Mouse (Mus musculus) spleen, adult 2 months (tissue): Measurements from ENCODE around the gene Sh2d2a. TPM values are rescaled to one million over a fixed set of nuclear protein-coding genes. Genes with fewer than 3 reads are reported as not detected.
A peak's percentile ranks its signal among the peaks of the same experiment; 100 is the strongest.

Source experiments
- DNase-seq, 2 experiments: peaks; one replicate each; pipeline versions ENCODE4 v3.0.0 to v3.0.0-alpha.2; 2012 to 2021; ENCODE audit warnings: low spot score in 2 of 2, low read depth in 1 of 2
- H3K27ac ChIP-seq: fragments of 200-500 bp; 2 replicates; pipeline ENCODE4 v1.5.1; 2012; ENCODE audit warnings: low read length, inconsistent platforms; ENCODE audit not compliant: insufficient read depth
- H3K27me3 ChIP-seq: fragments of 200-500 bp; 2 replicates; pipeline ENCODE4 v1.6.1; 2012; ENCODE audit warnings: mild to moderate bottlenecking, moderate library complexity, low read length, inconsistent platforms; ENCODE audit not compliant: control insufficient read depth, insufficient read depth
- H3K36me3 ChIP-seq: fragments of 200-500 bp; 2 replicates; pipeline ENCODE4 v1.6.1; 2012; ENCODE audit warnings: mild to moderate bottlenecking, low read length, inconsistent platforms; ENCODE audit not compliant: control insufficient read depth, insufficient read depth
- H3K4me1 ChIP-seq: fragments of 200-500 bp; 2 replicates; pipeline ENCODE4 v1.6.1; 2011; ENCODE audit warnings: inconsistent platforms; ENCODE audit not compliant: control insufficient read depth, insufficient read depth, insufficient read length
- H3K4me3 ChIP-seq: fragments of 200-500 bp; 2 replicates; pipeline ENCODE4 v1.5.1; 2011; ENCODE audit warnings: mild to moderate bottlenecking, inconsistent platforms; ENCODE audit not compliant: insufficient read depth, insufficient read length; ENCODE audit errors: extremely low read depth
- CTCF ChIP-seq: fragments of 200-500 bp; IDR thresholded peaks from 2 replicates; pipeline ENCODE4 v1.5.1; 2011; ENCODE audit warnings: mild to moderate bottlenecking, inconsistent platforms; ENCODE audit not compliant: insufficient read depth, insufficient read length, insufficient replicate concordance; ENCODE audit errors: extremely low read depth
- POLR2A ChIP-seq: fragments of 200-500 bp; IDR thresholded peaks from 2 replicates; pipeline ENCODE4 v1.6.1; 2011; ENCODE audit warnings: low read depth, low read length, inconsistent platforms
- WGBS: fragments of 180-500 bp; shearing (Covaris S2); methylation state at CpG from one replicate; pipeline ENCODE4 v1.1.7; 2018; 5-methylcytosine and 5-hydroxymethylcytosine counted together
- polyA plus RNA-seq: library from polyadenylated mRNA; depleted of rRNA; stranded (reverse); fragments of >200 nt; gene quantifications from 2 replicates; pipeline ENCODE4 v1.2.3, GENCODE M21; 2012

Sh2d2a gene
- polyA plus RNA-seq, 1 experiment = 27.4 TPM

DNA sequence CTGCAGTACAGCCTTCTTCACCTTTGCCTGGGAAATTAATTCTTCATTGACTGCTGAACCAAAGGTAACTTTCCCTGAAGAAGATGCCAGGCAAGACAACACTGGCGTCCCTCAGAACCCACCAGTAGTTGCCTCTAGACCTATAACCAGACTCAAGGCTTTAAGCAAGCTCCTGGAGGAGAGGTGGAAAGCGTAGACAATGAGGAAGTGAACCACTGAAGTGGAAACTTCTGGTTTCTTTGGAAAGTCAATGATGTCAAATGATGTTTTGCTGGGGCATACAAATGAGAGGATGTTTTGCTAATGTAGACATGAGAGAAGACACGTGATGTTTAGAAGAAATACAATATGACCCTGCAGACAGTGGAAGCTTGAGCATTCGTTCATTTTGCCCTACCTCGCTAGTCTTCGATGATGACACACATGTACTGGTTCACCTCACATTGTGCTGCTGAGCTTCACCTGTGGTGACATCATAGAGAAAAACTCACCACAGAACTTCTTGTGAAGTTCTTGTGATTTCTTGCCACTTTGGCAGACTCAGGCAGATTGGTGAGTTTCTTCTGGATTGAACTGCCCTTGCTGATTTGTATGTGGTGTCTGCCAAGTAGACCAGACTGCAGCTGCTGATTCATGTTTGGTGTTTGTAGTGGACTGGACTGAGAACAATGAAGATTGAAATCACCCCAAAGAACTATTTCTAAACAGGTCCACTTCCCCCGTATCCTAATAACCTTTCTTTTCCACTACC, 14.3 kb upstream of the Sh2d2a start:
- no peak for DNase-seq
- H3K4me1 ChIP-seq = no peaks in the 10 kb centered on the region
- WGBS = 70% methylated on average over 7 of the region's 7 CpGs
- TF ChIP-seq POLR2A = no peak
- no peak for TF ChIP-seq CTCF
- no peak overlapping the region for H3K27ac ChIP-seq
- H3K4me3 ChIP-seq = no peak overlapping the region
- no peaks in the 10 kb centered on the region for H3K27me3 ChIP-seq
- no peaks in the 10 kb centered on the region for H3K36me3 ChIP-seq

DNA sequence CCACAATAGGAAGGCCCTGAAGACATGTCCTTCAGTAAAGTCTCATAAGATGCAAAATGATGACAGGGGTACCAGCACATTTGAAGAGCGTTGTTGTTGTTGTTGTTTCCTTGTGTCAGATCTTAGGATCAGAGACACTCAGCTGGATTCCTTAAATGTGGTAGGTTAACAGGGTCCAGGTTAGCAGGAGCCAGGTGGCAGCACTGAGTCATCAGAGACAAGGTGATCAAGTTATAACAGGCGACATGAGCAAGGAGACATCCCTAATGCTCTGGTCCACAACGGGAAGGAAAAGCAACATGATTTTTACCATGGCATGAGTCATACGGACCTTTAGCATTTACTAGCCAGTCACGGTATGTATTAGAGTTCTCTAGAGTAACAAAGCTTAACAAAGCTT, 13.1 kb upstream of the Sh2d2a start:
- 72% methylated on average over 5 of the region's 5 CpGs for WGBS
- Histone ChIP-seq H3K27me3 (no peaks in the 10 kb centered on the region), H3K27ac (no peak overlapping the region), H3K4me3 (no peak overlapping the region), H3K36me3 (no peaks in the 10 kb centered on the region), H3K4me1 (no peaks in the 10 kb centered on the region)
- peak in 1 of 2 experiments; percentile 25 for DNase-seq
- TF ChIP-seq CTCF = peak; percentile 15; the same call in 1 of the 2 replicates
- TF ChIP-seq POLR2A = no peak

DNA sequence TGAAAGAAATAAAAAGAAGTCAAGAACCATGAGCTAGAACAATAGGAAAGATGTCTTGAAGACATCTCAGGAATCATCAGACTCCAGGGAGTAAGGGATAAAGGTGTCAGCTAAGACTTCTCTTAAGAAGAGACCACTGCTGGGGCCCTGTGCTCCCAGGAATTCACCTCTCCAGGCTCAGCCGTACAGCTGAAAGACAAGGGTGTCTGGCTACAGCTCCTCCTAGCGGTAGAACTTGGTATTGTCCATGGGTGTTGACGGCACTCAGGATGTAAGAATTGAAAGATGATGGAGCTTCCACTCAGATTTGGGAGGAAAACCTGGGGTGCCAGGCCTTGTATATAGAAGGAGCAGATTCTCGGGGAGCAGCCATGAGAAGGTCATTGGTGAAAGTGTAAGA, 7.9 kb upstream of the Sh2d2a start:
- WGBS = 3% methylated on average over 4 of the region's 4 CpGs
- no peaks in the 10 kb centered on the region for H3K27me3 ChIP-seq
- no peak for TF ChIP-seq POLR2A
- TF ChIP-seq CTCF = peak; percentile 73; the same call in 1 of the 2 replicates

DNA sequence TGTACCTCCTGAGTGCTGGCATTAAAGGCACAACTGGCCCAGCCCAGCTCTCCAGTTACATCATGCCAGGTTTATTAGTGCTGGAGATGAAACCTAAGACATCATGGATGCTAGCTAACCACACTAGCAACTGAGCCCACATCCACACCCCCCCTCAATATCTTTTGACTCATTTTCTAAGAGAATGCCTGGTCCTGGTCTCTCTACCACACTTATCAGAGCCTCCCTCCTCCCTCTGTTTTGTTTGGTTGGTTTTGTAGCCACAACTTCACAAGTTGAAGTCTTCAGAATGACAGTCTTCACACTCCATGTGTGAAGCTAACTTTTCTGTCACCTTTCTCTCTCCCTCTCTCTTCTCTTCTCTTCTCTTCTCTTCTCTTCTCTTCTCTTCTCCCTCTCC, 5.7 kb upstream of the Sh2d2a start:
- Histone ChIP-seq H3K27me3 (no peaks in the 10 kb centered on the region), H3K4me1 (no peaks in the 10 kb centered on the region; the same call in 1 of the 2 replicates), H3K4me3 (no peak overlapping the region), H3K36me3 (no peaks in the 10 kb centered on the region), H3K27ac (no peak overlapping the region)
- no peak for TF ChIP-seq CTCF
- no peak for TF ChIP-seq POLR2A
- no peak for DNase-seq

More for the DNA sequence above, 7.9 kb upstream of the Sh2d2a start:
- DNase-seq = peak in 1 of 2 experiments; percentile 65
- Histone ChIP-seq H3K4me1 (no peaks in the 10 kb centered on the region), H3K36me3 (no peaks in the 10 kb centered on the region), H3K27ac (no peak overlapping the region), H3K4me3 (no peak overlapping the region)

DNA sequence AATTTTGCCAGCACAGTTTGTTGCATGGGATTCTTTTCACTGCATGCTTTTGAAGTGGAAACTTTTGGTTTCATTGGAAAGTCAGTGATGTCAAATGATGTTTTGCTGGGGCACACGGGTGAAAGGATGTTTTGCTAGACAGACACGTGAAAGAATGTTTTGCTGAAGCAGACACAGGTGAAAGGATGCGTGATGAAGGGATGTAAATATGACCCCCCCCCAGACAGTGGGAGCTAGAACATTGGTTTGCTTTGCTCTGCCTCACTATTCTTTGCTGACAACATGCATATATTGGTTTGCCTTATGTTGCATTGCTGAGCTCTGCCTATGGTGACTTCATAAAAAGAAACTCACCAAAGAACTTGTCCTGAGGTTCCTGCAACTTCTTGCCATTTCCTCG, 1.6 kb upstream of the Sh2d2a start:
- H3K4me3 ChIP-seq = no peak overlapping the region
- TF ChIP-seq CTCF = no peak
- no peak for TF ChIP-seq POLR2A
- 62% methylated on average over 4 of the region's 4 CpGs for WGBS
- no peak overlapping the region for H3K27ac ChIP-seq
- peaks cover 2% of the 10 kb centered on the region; the same call in 1 of the 2 replicates for H3K36me3 ChIP-seq
- no peak for DNase-seq
- peaks cover 13% of the 10 kb centered on the region; the same call in 1 of the 2 replicates for H3K4me1 ChIP-seq
- no peaks in the 10 kb centered on the region for H3K27me3 ChIP-seq

DNA sequence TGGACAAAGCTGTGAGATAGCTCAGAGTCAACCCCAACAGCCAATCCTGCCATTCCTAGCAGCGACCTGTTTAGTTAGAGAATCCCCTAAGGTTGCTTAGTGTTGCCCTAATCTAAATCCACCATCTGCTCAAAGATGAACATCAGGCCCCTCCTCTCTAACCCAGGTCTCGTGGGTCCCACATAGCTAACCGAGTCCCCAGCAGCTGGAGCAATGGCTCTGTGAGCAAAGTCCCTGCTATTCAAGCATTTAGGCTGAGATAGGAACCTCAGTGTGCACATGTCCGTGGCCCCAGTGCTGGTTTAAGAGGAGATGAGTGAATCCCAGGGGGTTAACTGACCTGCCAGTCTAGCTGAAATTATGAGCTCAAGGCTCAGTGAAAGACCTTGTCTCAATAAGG, 369 bp upstream of the Sh2d2a start:
- Histone ChIP-seq H3K27ac (peak overlapping the region; percentile 93), H3K4me3 (peak overlapping the region; percentile 11; the same call in 1 of the 2 replicates), H3K4me1 (peaks cover 13% of the 10 kb centered on the region; the same call in 1 of the 2 replicates), H3K36me3 (peaks cover 2% of the 10 kb centered on the region; the same call in 1 of the 2 replicates), H3K27me3 (no peaks in the 10 kb centered on the region)
- no peak for DNase-seq
- no peak for TF ChIP-seq POLR2A
- TF ChIP-seq CTCF = no peak
- WGBS = 26% methylated on average over 4 of the region's 4 CpGs

DNA sequence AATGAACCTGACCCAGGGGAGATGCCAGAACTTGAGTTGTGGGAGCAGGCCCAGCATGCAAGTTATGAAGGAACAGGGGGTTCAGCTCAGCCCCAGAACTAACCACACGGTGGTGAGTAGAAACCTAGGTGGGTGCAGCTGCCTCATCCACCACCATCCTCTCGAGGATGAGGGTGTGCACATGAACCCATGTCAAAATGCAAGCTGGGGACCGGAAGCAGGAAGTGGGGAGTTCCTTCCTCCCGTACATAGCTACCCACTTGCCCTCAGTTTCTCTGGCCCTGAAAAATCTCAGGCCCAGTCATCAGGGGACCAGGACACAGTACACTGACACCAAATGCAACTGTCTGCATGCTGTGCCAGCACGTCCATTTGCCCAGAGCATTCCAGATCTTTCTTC, 1.1 kb downstream of the Sh2d2a start:
- peak overlapping the region; percentile 59 for H3K4me3 ChIP-seq
- DNase-seq = peak in 1 of 2 experiments; percentile 44
- peak overlapping the region; percentile 93 for H3K27ac ChIP-seq
- TF ChIP-seq CTCF = no peak
- TF ChIP-seq POLR2A = peak; percentile 49; the same call in 1 of the 2 replicates
- H3K27me3 ChIP-seq = no peaks in the 10 kb centered on the region
- peaks cover 11% of the 10 kb centered on the region for H3K36me3 ChIP-seq
- 12% methylated on average over 5 of the region's 5 CpGs for WGBS
- peaks cover 13% of the 10 kb centered on the region; the same call in 1 of the 2 replicates for H3K4me1 ChIP-seq
